Mouse (Mus musculus) gastrocnemius, adult 8-10 months (tissue): ENCODE results near the gene Nfia. TPM values are rescaled to one million over a fixed set of nuclear protein-coding genes. Genes with fewer than 3 reads are reported as not detected.

Experiments used
- DNase-seq, 2 experiments: peaks; one replicate each; pipeline ENCODE4 v3.0.0; 2022; ENCODE audit warnings: low spot score in 2 of 2
- total RNA-seq, 4 experiments: library from RNA; stranded (reverse); gene quantifications; 2 replicates each; pipeline ENCODE4 v1.2.4; 2022

The Nfia gene
- total RNA-seq, 4 experiments from 2014 or later = 53.6 to 64.5 (median 57.1) TPM

- no peak for DNase-seq
These were observed 42.0 kb downstream of the Nfia start for GRCm38 (mm10) chr4:97814515-97814914.

DNA sequence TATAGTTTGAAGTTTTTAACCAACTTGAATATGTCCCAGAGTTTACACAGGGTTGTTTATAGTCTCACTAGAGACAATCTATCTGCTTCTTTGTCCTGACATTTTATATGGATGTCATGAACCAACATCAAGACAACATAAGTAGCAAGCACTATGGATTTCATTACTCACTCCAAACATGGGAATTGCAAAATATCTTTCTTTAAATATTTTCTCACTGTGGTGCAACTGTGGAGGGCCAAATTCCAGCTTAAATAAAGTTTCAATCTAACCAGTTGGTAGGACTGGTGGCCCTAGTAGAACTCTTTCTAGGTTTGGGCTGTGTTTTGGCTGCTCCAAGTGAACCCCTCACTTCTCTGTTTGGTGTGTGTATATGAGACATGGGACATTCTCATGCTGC lies 43.5 kb downstream of the Nfia start:
- no peak for DNase-seq

DNA sequence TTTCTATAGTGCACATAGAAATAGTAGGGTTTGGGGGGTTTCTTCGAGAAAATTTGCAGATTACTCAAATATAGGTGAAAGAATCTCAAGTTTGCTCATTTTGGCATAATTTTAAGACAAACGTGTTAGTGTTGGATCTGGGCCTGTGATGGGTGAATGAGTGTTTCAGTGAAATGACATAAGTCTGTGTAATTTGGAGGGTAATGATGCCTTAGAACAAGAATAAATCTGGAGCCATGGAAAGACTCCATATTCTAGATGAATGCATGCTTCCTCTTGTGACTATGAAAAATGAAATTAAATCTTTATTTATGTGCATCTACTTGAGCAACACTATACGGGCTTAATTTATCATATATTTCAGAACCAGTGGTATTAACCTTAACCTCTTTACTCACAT lies 44.2 kb downstream of the Nfia start:
- DNase-seq = no peak

DNA sequence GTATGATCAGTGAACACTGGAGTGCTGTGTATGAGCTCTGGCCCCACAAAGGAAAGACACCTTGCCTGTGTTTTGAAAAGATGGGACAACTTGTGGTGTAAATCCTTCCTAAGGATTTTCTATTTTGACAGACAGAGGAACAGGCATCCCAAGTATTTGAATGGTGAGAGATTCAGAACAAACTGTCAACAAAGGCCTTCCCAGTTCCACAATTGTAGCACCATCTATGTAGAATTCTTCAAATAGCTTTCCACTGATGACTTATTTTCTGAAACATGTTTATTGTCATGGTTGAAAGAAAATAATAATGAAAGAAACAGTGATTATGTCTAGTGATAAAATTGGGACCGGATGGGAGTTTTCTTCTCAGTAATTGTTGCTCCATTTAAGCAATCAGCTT lies 45.2 kb downstream of the Nfia start:
- DNase-seq = no peak

DNA sequence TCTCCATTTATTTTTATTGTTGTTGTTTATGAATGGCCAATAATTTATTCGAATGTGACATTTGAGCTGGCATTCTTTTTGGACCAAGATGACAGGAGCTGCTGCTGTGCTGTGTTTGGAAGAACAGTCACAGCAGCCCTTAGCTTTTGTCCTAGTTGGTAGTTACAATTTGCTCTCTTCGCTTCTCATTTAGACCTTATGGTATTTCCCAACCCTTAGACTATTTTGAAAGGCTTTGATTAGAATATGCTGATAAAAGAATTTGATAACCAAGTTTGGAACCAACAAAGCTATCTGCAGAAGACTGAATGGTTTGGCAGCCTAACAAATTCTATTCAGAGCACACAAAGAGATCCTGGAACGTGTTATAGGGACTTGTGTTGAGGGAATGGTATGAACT lies 46.0 kb downstream of the Nfia start:
- no peak for DNase-seq

GRCm38 (mm10) chr4:97819101-97819500 lies 46.6 kb downstream of the Nfia start:
- no peak for DNase-seq

DNA sequence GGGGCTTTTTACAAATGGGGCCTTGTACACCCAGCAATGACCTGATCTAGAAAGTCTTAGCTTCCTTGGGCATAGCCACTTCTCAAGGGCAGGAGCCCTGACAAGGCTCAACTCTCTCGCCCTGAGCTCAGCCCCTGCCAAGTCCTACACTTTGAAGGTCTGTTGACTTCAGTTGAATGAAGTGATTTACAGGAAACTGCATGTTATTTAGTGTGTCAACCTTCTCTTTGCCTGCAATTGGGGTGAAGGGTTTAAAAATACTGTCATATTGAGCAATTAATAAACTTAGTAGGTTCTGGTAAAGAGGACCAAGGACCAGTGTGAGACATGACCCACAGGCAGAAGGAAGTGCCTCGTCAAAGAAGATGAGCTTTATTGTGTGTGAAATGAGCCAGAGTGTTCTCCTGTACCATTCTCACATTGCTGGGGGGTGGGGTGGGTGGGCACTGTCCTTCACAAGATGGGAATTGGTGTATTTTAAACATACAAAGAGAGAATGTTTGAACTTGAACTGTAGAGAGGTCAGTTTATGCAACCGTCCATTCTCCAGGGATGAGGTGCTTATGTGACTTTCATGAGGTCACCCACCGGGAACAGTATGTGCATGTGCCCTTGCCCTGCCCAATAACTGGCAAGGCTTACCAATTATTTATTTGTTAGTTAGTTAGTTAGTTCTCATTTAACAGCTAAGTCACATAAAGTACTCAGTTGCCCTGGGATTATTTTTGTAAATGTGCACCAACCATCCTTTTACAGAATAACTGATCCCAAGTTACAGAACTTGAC lies 48.1 kb downstream of the Nfia start:
- DNase-seq = no peak

GRCm38 (mm10) chr4:97821556-97822251 lies 49.2 kb downstream of the Nfia start:
- no peak for DNase-seq

- DNase-seq = no peak
These were observed 51.0 kb downstream of the Nfia start for GRCm38 (mm10) chr4:97823512-97823911.

GRCm38 (mm10) chr4:97824451-97824850 lies 51.9 kb downstream of the Nfia start:
- no peak for DNase-seq

GRCm38 (mm10) chr4:97825432-97825831 lies 52.9 kb downstream of the Nfia start:
- DNase-seq = no peak

DNA sequence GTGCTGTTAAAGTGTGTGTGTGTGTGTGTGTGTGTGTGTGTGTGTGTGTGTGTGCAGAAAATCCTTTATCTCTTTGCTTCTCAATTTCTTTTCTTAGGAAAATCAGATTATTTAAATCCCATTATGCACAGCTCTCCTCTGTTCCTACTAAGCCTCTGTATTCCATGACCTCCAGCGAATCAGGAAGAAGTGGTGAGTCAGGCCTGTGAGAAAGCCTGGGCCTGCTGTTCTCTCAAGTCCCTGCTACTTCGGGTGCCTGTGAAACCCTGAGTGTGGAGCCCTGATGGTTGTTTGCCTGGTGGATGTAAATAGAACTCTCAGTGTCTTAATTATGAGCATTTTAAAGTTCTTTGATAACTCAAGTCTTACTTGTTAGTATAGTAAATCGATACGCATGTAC lies 53.3 kb downstream of the Nfia start:
- DNase-seq = no peak

GRCm38 (mm10) chr4:97827115-97827514 lies 54.6 kb downstream of the Nfia start:
- DNase-seq = no peak

GRCm38 (mm10) chr4:97828579-97828978 lies 56.0 kb downstream of the Nfia start:
- no peak for DNase-seq

DNA sequence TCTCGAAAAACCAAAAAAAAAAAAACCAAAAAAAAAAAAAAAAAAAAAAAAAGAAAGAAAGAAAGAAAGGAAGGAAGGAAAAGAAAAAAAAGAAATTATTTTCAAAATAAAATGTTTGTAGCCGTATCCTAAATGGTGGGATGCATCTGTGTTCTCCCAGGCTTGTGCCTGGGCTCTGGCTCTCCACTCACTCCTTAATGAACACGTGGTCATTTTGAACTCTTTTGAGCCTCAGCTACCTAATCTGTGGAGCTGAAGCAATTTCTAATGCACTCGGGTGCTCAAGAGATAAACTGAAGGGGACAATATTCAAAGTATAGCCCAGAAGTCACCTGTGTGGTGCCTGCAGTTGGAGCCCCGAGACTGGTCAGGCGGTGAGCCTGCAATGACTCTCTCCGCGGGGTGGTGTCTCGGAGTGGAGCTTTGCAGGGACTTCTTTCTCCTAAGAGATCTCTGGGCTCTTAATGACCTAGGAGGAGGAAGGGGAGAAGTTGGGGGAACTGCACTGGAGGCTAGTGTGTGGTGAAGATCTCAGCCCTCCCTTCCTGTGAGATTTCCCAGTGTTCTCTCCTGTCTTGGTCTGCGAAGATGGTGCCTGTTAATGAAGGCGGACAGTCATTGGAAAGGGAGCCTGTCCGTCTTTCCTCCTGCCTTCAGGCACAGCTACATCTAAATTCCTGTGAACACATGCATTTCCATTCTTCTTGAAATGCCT lies 57.0 kb downstream of the Nfia start:
- no peak for DNase-seq

- DNase-seq = no peak
These were observed 57.7 kb downstream of the Nfia start for GRCm38 (mm10) chr4:97830051-97830853.

- no peak for DNase-seq
These were observed 58.5 kb downstream of the Nfia start for GRCm38 (mm10) chr4:97830935-97831608.

GRCm38 (mm10) chr4:97831611-97832278 lies 59.2 kb downstream of the Nfia start:
- no peak for DNase-seq

DNA sequence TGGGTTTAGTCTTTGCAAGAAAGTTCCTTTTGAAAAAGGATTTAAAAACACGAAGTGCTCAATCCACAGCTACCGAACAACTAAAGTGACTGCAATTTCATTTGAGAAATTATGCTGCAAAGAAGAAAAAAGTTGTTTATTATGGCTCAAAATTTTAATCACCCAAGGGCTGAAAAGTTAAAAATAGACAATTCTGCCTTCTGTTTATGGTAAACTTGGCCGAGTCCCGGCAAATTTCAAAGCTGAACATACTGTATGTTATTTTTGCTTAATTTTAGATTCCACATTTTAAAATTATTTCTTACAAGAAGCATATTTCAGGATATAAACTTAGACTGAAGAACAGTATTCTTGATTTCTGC lies 59.7 kb downstream of the Nfia start:
- no peak for DNase-seq

- no peak for DNase-seq
These were observed 64.3 kb downstream of the Nfia start for GRCm38 (mm10) chr4:97836812-97837211.
